Mouse (Mus musculus) hindbrain, embryonic 11.5 days (tissue): ENCODE measurements around the gene Pald1. TPM values are rescaled to one million over a fixed set of nuclear protein-coding genes. Genes with fewer than 3 reads are reported as not detected.

Experiments used
- ATAC-seq: fragments of 200-750 bp; cut with Nextera tagmentation; 2 replicates; pipeline ENCODE4 v1.8.0; 2017; ENCODE audit warnings: mild to moderate bottlenecking, moderate TSS enrichment, moderate library complexity; ENCODE audit not compliant: low FRiP score
- DNase-seq: peaks from one replicate; pipeline ENCODE4 v3.0.0-alpha.2; 2015; ENCODE audit warnings: low spot score
- H3K27ac ChIP-seq: fragments of 300-500 bp; sonication (generic); 2 replicates; pipeline ENCODE4 v1.5.1; 2014; ENCODE audit warnings: mild to moderate bottlenecking, low read depth, low read length
- H3K27me3 ChIP-seq: fragments of 300-500 bp; sonication (generic); 2 replicates; pipeline ENCODE4 v1.6.1; 2014; ENCODE audit warnings: mild to moderate bottlenecking, low read length, moderate library complexity, mixed read lengths; ENCODE audit not compliant: control insufficient read depth, insufficient read depth
- H3K36me3 ChIP-seq: fragments of 300-500 bp; sonication (generic); 2 replicates; pipeline ENCODE4 v1.6.1; 2014; ENCODE audit warnings: mild to moderate bottlenecking, low read length, moderate library complexity, mixed read lengths; ENCODE audit not compliant: control insufficient read depth, insufficient read depth
- H3K4me1 ChIP-seq: fragments of 300-500 bp; sonication (generic); replicated peaks from 2 replicates; pipeline ENCODE4 v1.6.1; 2014; ENCODE audit warnings: low read length, mixed read lengths; ENCODE audit not compliant: control insufficient read depth, insufficient read depth
- H3K4me2 ChIP-seq: fragments of 300-500 bp; sonication (generic); replicated peaks from 2 replicates; pipeline ENCODE4 v1.6.1; 2014; ENCODE audit warnings: mild to moderate bottlenecking, low read depth, low read length
- H3K4me3 ChIP-seq: fragments of 300-500 bp; sonication (generic); 2 replicates; pipeline ENCODE4 v1.5.1; 2014; ENCODE audit warnings: low read depth, low read length
- H3K9ac ChIP-seq: fragments of 300-500 bp; sonication (generic); 2 replicates; pipeline ENCODE4 v1.6.1; 2014; ENCODE audit warnings: low read depth, low read length
- H3K9me3 ChIP-seq: fragments of 300-500 bp; sonication (generic); 2 replicates; pipeline ENCODE4 v1.6.1; 2016; ENCODE audit warnings: low read length; ENCODE audit not compliant: control insufficient read depth
- WGBS: fragments of 180-500 bp; shearing (Covaris S2); extraction: QIAGEN DNeasy Blood & Tissue Kit; methylation state at CpG from one replicate; pipeline ENCODE4 v1.1.7; 2014; 5-methylcytosine and 5-hydroxymethylcytosine counted together
- polyA plus RNA-seq: library from polyadenylated mRNA; unstranded; fragments of >200 nt; fragmentation: Nextera tagmentation; extraction: Ambion mirVana; gene quantifications from 2 replicates; pipeline ENCODE4 v1.2.1, GENCODE M21; 2014

The Pald1 gene
- polyA plus RNA-seq, 1 experiment from 2014 or later, result 13.6 TPM

DNA sequence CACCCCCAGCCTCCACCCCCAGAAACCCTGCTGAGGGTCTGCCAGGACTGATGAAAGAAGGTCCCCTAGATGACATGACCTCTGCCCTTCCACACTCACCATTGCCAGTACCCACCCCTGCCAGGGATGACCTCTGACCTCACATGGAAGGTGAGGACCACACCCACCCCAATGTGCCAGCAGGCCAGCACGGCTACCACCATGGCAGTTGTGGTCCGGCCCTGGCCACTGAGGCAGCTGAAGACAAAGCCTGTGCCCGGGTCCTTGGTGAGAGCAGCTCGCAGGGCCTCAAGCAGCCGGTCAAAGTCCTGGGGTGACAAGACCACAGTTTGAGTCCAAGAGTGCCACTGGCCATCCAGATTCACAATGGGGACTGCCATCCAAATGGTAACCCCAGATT is 42.3 kb downstream of the Pald1 start:
- Histone ChIP-seq H3K36me3 (no peaks in the 10 kb centered on the region), H3K4me2 (no peak overlapping the region), H3K27ac (no peak overlapping the region), H3K27me3 (no peaks in the 10 kb centered on the region), H3K4me3 (no peak overlapping the region), H3K9ac (no peak overlapping the region), H3K9me3 (no peaks in the 10 kb centered on the region), H3K4me1 (no peaks in the 10 kb centered on the region)
- ATAC-seq (no peak), DNase-seq (no peak)
- 84% methylated on average over 5 of the region's 5 CpGs for WGBS

DNA sequence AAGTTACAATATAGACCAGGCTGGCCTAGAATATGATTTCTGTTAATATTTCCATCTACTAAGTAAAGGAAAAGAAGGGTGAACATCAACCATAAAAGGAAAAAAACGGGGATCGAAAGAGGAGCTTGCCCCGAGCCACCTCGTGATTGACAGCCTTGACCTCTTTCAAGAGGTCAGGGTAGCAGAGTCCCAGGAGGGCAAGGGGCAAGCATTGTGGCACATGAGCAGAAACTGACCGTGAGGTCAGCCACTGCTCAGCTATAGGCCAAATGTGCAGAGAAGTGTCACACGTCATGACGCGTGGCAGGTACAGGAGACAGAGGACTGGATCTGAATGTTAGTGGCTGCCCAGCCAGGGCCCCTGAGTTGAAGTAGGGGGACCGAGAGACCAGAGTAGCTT is 43.1 kb downstream of the Pald1 start:
- no peaks in the 10 kb centered on the region for H3K27me3 ChIP-seq
- H3K4me2 ChIP-seq, result no peak overlapping the region
- H3K4me1 ChIP-seq, result no peaks in the 10 kb centered on the region
- no peak overlapping the region for H3K27ac ChIP-seq
- no peaks in the 10 kb centered on the region for H3K36me3 ChIP-seq
- no peak overlapping the region for H3K9ac ChIP-seq
- no peaks in the 10 kb centered on the region for H3K9me3 ChIP-seq
- WGBS, result 51% methylated on average over 9 of the region's 9 CpGs
- ATAC-seq (no peak), DNase-seq (no peak)
- H3K4me3 ChIP-seq, result no peak overlapping the region

DNA sequence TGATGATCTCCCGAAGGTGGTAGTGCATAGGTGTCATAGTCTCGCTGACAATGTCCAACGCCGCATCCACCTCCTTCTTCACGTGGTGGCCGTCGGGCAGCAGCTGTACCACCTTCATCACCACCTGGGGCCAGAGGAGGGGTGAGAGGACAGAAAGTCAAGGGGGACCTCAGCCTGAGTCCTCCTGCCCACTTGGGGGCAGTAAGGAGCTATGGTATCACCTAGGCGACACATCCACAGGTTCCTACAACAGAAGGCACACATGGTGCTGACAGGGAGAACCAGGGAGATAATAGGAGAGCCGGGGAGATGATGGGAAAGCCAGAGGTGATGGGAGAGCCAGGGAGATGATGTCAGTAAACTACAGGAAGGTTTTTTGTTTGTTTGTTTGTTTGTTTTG is 44.1 kb downstream of the Pald1 start:
- no peak for DNase-seq
- Histone ChIP-seq H3K9me3 (no peaks in the 10 kb centered on the region), H3K9ac (no peak overlapping the region), H3K36me3 (no peaks in the 10 kb centered on the region), H3K4me1 (no peaks in the 10 kb centered on the region), H3K27ac (no peak overlapping the region), H3K4me3 (no peak overlapping the region), H3K27me3 (no peaks in the 10 kb centered on the region), H3K4me2 (no peak overlapping the region)
- 92% methylated on average over 9 of the region's 9 CpGs for WGBS
- no peak for ATAC-seq

DNA sequence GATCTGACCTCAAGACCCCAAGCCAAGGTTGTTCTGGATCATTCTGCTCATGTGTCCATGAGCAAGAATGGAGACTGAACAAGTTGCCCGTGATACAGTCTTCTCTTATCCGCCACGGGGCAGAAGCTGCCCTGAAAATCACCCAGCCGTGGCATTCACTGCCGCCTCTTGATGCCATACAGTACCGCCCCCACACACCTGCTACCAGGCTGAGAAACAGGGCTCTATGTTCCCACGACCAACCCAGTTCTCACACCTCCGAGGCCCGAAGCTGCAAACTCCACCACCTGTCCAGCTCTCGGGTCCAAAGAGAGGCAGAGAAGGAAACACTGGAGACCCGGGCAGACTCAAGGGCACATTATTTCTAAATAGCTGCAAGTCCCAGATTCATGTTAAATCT is 45.7 kb downstream of the Pald1 start:
- H3K4me1 ChIP-seq, result no peaks in the 10 kb centered on the region
- H3K4me3 ChIP-seq, result no peak overlapping the region
- no peaks in the 10 kb centered on the region for H3K27me3 ChIP-seq
- H3K27ac ChIP-seq, result no peak overlapping the region
- no peaks in the 10 kb centered on the region for H3K9me3 ChIP-seq
- H3K36me3 ChIP-seq, result no peaks in the 10 kb centered on the region
- no peak overlapping the region for H3K9ac ChIP-seq
- DNase-seq (no peak), ATAC-seq (no peak)
- H3K4me2 ChIP-seq, result no peak overlapping the region
- 90% methylated on average over 11 of the region's 11 CpGs for WGBS

DNA sequence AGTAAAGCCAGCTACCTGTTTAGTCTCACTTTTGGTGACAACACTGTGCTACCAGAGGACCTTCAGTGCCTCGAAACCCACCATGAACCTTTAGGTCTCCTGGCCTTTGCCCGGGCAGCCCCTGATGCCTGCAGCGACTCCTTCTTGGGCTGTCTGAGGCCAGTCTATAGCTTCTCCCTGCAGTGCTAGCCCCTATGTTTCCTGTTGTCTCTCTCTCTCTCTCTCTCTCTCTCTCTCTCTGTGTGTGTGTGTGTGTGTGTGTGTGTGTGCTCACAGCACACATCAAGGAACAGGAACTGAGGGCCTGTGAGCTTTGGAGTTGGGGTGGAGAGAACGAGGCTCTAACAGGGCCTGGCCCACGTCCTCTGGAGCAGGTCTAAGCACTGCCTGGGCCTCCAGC is 46.7 kb downstream of the Pald1 start:
- 72% methylated on average over 5 of the region's 5 CpGs for WGBS
- Histone ChIP-seq H3K4me3 (no peak overlapping the region), H3K27me3 (no peaks in the 10 kb centered on the region), H3K9ac (no peak overlapping the region), H3K4me1 (no peaks in the 10 kb centered on the region), H3K9me3 (no peaks in the 10 kb centered on the region), H3K36me3 (no peaks in the 10 kb centered on the region), H3K4me2 (no peak overlapping the region), H3K27ac (no peak overlapping the region)
- no peak for ATAC-seq
- no peak for DNase-seq

DNA sequence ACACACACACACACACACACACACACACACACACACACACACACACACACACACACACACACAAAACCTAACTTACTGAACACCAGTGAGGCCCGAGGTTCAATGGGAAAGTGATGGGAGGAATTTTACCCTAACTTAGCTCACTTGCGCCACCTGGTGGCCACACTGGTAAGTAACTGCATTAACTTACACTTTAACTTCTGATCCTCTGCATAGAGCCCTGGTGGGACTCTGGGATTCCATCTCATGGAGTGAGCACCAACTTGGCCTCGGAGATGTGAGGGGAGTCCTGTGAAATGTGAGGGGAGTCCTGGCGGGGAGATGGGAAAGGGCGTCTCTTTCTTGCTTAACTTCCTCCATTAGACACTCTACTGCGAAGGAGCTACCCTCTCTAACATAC is 47.2 kb downstream of the Pald1 start:
- no peak overlapping the region for H3K4me2 ChIP-seq
- no peak overlapping the region for H3K27ac ChIP-seq
- 23% methylated on average over 6 of the region's 6 CpGs for WGBS
- no peak overlapping the region for H3K9ac ChIP-seq
- H3K9me3 ChIP-seq, result no peaks in the 10 kb centered on the region
- peak; percentile 94 for DNase-seq
- H3K4me3 ChIP-seq, result no peak overlapping the region
- no peaks in the 10 kb centered on the region for H3K27me3 ChIP-seq
- H3K36me3 ChIP-seq, result no peaks in the 10 kb centered on the region
- ATAC-seq, result 0 out of 2 replicates have a peak, but pooled peaks have one; percentile 19
- no peaks in the 10 kb centered on the region for H3K4me1 ChIP-seq

DNA sequence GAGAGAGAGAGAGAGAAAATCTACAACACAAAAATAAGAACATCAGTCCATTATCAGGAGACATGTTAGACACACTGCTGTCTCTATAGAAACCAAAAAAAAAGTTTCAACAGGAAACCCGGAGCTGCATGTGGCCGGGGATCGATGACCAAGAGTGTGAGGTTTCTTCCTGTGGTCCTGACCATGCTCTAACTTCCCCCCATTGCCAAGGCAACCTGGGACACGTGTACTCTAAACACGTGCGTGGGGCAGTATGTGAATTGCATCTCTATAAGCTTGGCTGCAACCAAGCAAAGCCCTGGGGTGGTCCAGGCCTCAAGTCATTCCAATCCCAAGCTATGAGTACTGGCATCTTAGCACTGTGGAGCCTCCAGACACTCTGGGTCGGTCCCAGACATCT is 48.8 kb downstream of the Pald1 start:
- Histone ChIP-seq H3K27ac (no peak overlapping the region), H3K36me3 (no peaks in the 10 kb centered on the region), H3K4me2 (no peak overlapping the region), H3K27me3 (no peaks in the 10 kb centered on the region), H3K4me3 (no peak overlapping the region), H3K4me1 (no peaks in the 10 kb centered on the region), H3K9me3 (no peaks in the 10 kb centered on the region), H3K9ac (no peak overlapping the region)
- no peak for ATAC-seq
- DNase-seq, result no peak
- 78% methylated on average over 7 of the region's 7 CpGs for WGBS

DNA sequence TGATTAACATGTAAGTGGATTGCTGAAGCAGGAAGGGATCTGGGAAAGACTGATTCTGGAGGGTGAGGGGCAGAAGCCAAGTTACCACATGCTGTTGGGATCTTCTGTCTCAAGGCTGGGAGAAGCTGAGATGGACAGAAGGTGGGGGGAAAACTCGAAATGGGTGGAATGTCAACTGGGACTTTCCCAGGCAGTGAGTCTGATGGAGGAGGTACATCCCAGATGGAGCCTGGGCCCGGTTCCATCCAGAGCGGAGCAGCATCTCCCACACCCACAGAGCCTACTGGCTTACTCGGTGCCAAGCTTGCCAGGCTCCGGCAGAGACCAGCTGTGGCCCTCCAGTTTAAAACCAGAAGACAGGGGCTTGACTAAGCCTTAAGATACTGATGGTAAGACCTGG is 52.3 kb downstream of the Pald1 start:
- Histone ChIP-seq H3K27ac (no peak overlapping the region), H3K36me3 (no peaks in the 10 kb centered on the region), H3K9me3 (no peaks in the 10 kb centered on the region), H3K9ac (no peak overlapping the region), H3K4me1 (peaks cover 3% of the 10 kb centered on the region; the same call in 1 of the 2 replicates), H3K4me3 (no peak overlapping the region), H3K27me3 (no peaks in the 10 kb centered on the region), H3K4me2 (no peak overlapping the region)
- DNase-seq, result no peak
- ATAC-seq, result no peak
- 92% methylated on average over 5 of the region's 5 CpGs for WGBS

DNA sequence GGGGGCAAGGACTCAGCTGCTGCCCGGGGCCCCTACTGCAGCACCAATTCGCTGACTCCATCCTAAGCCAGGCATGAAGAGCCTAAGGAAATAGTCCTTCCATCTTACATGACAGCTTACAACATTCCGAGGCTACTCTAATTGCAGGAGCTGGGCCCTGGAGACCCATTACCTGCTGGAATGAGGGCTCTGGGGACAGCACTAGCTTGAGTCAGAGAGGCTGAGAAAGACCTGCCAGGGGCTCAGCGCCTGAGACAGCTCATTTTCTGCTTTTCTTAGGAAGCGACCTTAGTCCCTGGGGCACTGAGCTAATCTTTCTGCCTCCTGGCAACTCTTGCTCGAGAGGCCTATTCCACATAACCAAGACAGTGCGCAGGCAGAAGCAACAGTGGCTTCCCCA is 54.4 kb downstream of the Pald1 start:
- H3K27me3 ChIP-seq, result no peaks in the 10 kb centered on the region
- peaks cover 3% of the 10 kb centered on the region; the same call in 1 of the 2 replicates for H3K4me1 ChIP-seq
- H3K27ac ChIP-seq, result no peak overlapping the region
- H3K9me3 ChIP-seq, result no peaks in the 10 kb centered on the region
- no peak overlapping the region for H3K9ac ChIP-seq
- H3K36me3 ChIP-seq, result no peaks in the 10 kb centered on the region
- 32% methylated on average over 7 of the region's 7 CpGs for WGBS
- DNase-seq, result peak; percentile 34
- H3K4me3 ChIP-seq, result no peak overlapping the region
- no peak for ATAC-seq
- no peak overlapping the region for H3K4me2 ChIP-seq
